In genomic region chr12:9368682-9369081, GRCm38 (mm10) we compare ENCODE assay signal across 14 mouse cellular contexts.
A peak's percentile ranks its signal among the peaks of the same experiment; 100 is the strongest.
DNase-seq lines count a peak whose midpoint lies in the region; ATAC-seq and TF ChIP-seq lines count a peak whose summit lies in the region.
"Had no signal": no experiment of that assay in that cellular context is flagged by ENCODE, and none has a peak within 500 bp of the region (broad histone marks: within the 10 kb centered on the region; RNA-seq: fewer than 3 reads in every experiment).

No protein-coding gene starts in this region.

- 53% methylated on average over 5 of the region's 5 CpGs for WGBS in limb, embryonic 11.5 days
- 76% methylated on average over 5 of the region's 5 CpGs for WGBS in limb, embryonic 10.5 days
- 23% methylated on average over 5 of the region's 5 CpGs for WGBS in limb, embryonic 14.5 days
- 93% methylated on average over 5 of the region's 5 CpGs for WGBS in forebrain, embryonic 15.5 days

- no peak for TF ChIP-seq POLR2A in limb, embryonic 14.5 days (IDR thresholded peaks at IDR 0.05; ENCODE audit: borderline replicate concordance, extremely low read depth, insufficient read depth, insufficient read length)

- H3K27ac ChIP-seq in limb, embryonic 11.5 days (replicated peaks; ENCODE audit: low read depth, low read length), result no peak overlapping the region
- no peak overlapping the region for H3K27ac ChIP-seq in limb, embryonic 10.5 days
- H3K27ac ChIP-seq in limb, embryonic 14.5 days (replicated peaks; ENCODE audit: low read depth, low read length), result no peak overlapping the region
- H3K27ac ChIP-seq in layer of hippocampus, adult 2 months, result no peak overlapping the region
- no peak overlapping the region for H3K27ac ChIP-seq in forebrain, embryonic 15.5 days (replicated peaks)
- H3K27ac ChIP-seq: embryonic facial prominence, embryonic 12.5 days had no signal

- H3K9me3 ChIP-seq in limb, embryonic 11.5 days (ENCODE audit: control insufficient read depth, low read length), result no peaks in the 10 kb centered on the region
- H3K9me3 ChIP-seq in limb, embryonic 10.5 days (replicated peaks), result no peaks in the 10 kb centered on the region
- H3K9me3 ChIP-seq in limb, embryonic 14.5 days (ENCODE audit: control insufficient read depth, low read length), result no peaks in the 10 kb centered on the region
- H3K9me3 ChIP-seq in forebrain, embryonic 15.5 days, result no peaks in the 10 kb centered on the region
- H3K9me3 ChIP-seq: embryonic facial prominence, embryonic 12.5 days had no signal

- in situ Hi-C loops in Patski (cut with MboI; ENCODE audit: low pct_unique_long_range_greater_than_20kb), result no loop called here

- H3K4me2 ChIP-seq in limb, embryonic 11.5 days (ENCODE audit: low read depth, severe bottlenecking), result no peak overlapping the region
- H3K4me2 ChIP-seq in limb, embryonic 14.5 days (replicated peaks; ENCODE audit: low read depth, low read length, severe bottlenecking), result no peak overlapping the region
- no peak overlapping the region for H3K4me2 ChIP-seq in forebrain, embryonic 15.5 days (replicated peaks)
- H3K4me2 ChIP-seq: embryonic facial prominence, embryonic 12.5 days had no signal

- TF ChIP-seq CTCF in Patski (IDR thresholded peaks at IDR 0.05), result no peak
- no peak for TF ChIP-seq CTCF in layer of hippocampus, adult 2 months (conservative IDR thresholded peaks at IDR 0.05)

- peak; percentile 66 for DNase-seq in limb, embryonic 11.5 days (ENCODE audit: low spot score)
- DNase-seq in limb, embryonic 10.5 days (ENCODE audit: low spot score), result no peak
- peak; percentile 70 for DNase-seq in Patski (ENCODE audit: low read depth, low spot score)
- peak; percentile 69 for DNase-seq in fat pad, adult 2 months (ENCODE audit: extremely low read depth, low read depth, low spot score)
- peak; percentile 85 for DNase-seq in limb, embryonic 14.5 days (ENCODE audit: low spot score)
- DNase-seq in layer of hippocampus, adult 2 months (ENCODE audit: low spot score in 2 of 2), result no peak
- DNase-seq: cerebellum, adult 9-10 months; heart, postnatal 10 days; kidney, adult 18-20 months; right cerebral cortex, postnatal 4 days; thymus, postnatal 36 days had no signal

- H3K4me1 ChIP-seq in limb, embryonic 11.5 days (ENCODE audit: control insufficient read depth, insufficient read depth, low read length), result no peaks in the 10 kb centered on the region
- H3K4me1 ChIP-seq in limb, embryonic 10.5 days, result peaks cover 12% of the 10 kb centered on the region
- peaks cover 14% of the 10 kb centered on the region; the same call in 1 of the 2 replicates for H3K4me1 ChIP-seq in limb, embryonic 14.5 days (ENCODE audit: control insufficient read depth, insufficient read depth, low read length)
- no peaks in the 10 kb centered on the region for H3K4me1 ChIP-seq in forebrain, embryonic 15.5 days
- H3K4me1 ChIP-seq: embryonic facial prominence, embryonic 12.5 days had no signal

- H3K36me3 ChIP-seq in limb, embryonic 11.5 days (ENCODE audit: control insufficient read depth, insufficient read depth, low read length), result no peaks in the 10 kb centered on the region
- H3K36me3 ChIP-seq in limb, embryonic 10.5 days, result no peaks in the 10 kb centered on the region
- no peaks in the 10 kb centered on the region for H3K36me3 ChIP-seq in limb, embryonic 14.5 days (ENCODE audit: control insufficient read depth, insufficient read depth, low read length)
- H3K36me3 ChIP-seq in forebrain, embryonic 15.5 days, result no peaks in the 10 kb centered on the region
- H3K36me3 ChIP-seq: embryonic facial prominence, embryonic 12.5 days had no signal

- POLR2A ChIA-PET in Patski (lab: Charles Lee), result no interaction called here

- ATAC-seq in limb, embryonic 11.5 days (ENCODE audit: insufficient number of reproducible peaks, low FRiP score, low TSS enrichment, low read depth), result peak; percentile 68; the same call in 1 of the 2 replicates
- ATAC-seq in Patski, result peak; percentile 78
- peak; percentile 50 for ATAC-seq in limb, embryonic 14.5 days (ENCODE audit: low FRiP score, low read depth)
- no peak for ATAC-seq in forebrain, embryonic 15.5 days (replicated peaks)
- ATAC-seq: forebrain, embryonic 16.5 days had no signal

- no peak overlapping the region for H3K9ac ChIP-seq in limb, embryonic 11.5 days (ENCODE audit: low read length)
- H3K9ac ChIP-seq in limb, embryonic 14.5 days (ENCODE audit: low read depth, low read length, severe bottlenecking), result no peak overlapping the region
- H3K9ac ChIP-seq in forebrain, embryonic 15.5 days (replicated peaks), result no peak overlapping the region
- H3K9ac ChIP-seq: embryonic facial prominence, embryonic 12.5 days had no signal

- no peaks in the 10 kb centered on the region for H3K27me3 ChIP-seq in limb, embryonic 11.5 days (ENCODE audit: control insufficient read depth, insufficient read depth, low read length)
- no peaks in the 10 kb centered on the region for H3K27me3 ChIP-seq in limb, embryonic 10.5 days (ENCODE audit: low read depth, poor library complexity, severe bottlenecking)
- no peaks in the 10 kb centered on the region for H3K27me3 ChIP-seq in Patski
- no peaks in the 10 kb centered on the region for H3K27me3 ChIP-seq in limb, embryonic 14.5 days (ENCODE audit: control insufficient read depth, insufficient read depth, low read length)
- H3K27me3 ChIP-seq in forebrain, embryonic 15.5 days, result no peaks in the 10 kb centered on the region
- H3K27me3 ChIP-seq: embryonic facial prominence, embryonic 12.5 days had no signal

- H3K4me3 ChIP-seq in limb, embryonic 11.5 days (ENCODE audit: low read depth, low read length), result no peak overlapping the region
- H3K4me3 ChIP-seq in limb, embryonic 10.5 days, result no peak overlapping the region
- no peak overlapping the region for H3K4me3 ChIP-seq in limb, embryonic 14.5 days (replicated peaks; ENCODE audit: low read length)
- H3K4me3 ChIP-seq in layer of hippocampus, adult 2 months, result no peak overlapping the region
- no peak overlapping the region for H3K4me3 ChIP-seq in forebrain, embryonic 15.5 days
- H3K4me3 ChIP-seq: embryonic facial prominence, embryonic 12.5 days had no signal

- CTCF ChIA-PET in Patski (lab: Charles Lee), result no interaction called here

Comparison
In these comparisons a context has a peak if more than half of its experiments do, and no peak if none do; other contexts are left out.
1. DNase-seq: peak in limb, embryonic 11.5 days (single experiment), Patski (single experiment), fat pad, adult 2 months (single experiment) and limb, embryonic 14.5 days (single experiment); none in limb, embryonic 10.5 days (single experiment) and layer of hippocampus, adult 2 months (0 of 2).